Mouse (Mus musculus) MEL (cell line): ENCODE data around the gene Eef1g. TPM values are rescaled to one million over a fixed set of nuclear protein-coding genes. Genes with fewer than 3 reads are reported as not detected.

ENCODE experiments used
- DNase-seq: peaks from one replicate; pipeline ENCODE4 v3.0.0; 2011; ENCODE audit warnings: low read depth, low spot score
- H3K27ac ChIP-seq: 2 replicates; pipeline ENCODE4 v1.5.1; 2012; ENCODE audit warnings: low read depth, mild to moderate bottlenecking, control low read depth, low read length, moderate library complexity; ENCODE audit not compliant: control insufficient read depth
- H3K27me3 ChIP-seq, 2 experiments: fragments of 150-350 bp in 1 of 2; sonication (generic) in 1 of 2; 2 replicates each; pipeline ENCODE4 v1.6.1; 2012; ENCODE audit warnings: low read length in 2 of 2, mild to moderate bottlenecking in 2 of 2, improper control_type of control experiment in 1 of 2, moderate library complexity in 1 of 2; ENCODE audit not compliant: insufficient read depth in 2 of 2, control insufficient read depth in 1 of 2
- H3K36me3 ChIP-seq, 2 experiments: 2 replicates each; pipeline ENCODE4 v1.6.1; 2012 to 2014; ENCODE audit warnings: low read length in 2 of 2, improper control_type of control experiment in 1 of 2, inconsistent platforms in 1 of 2, mild to moderate bottlenecking in 1 of 2; ENCODE audit not compliant: insufficient read depth in 2 of 2, control insufficient read depth in 1 of 2
- H3K4me1 ChIP-seq, 2 experiments: fragments of 150-350 bp in 1 of 2; sonication (generic) in 1 of 2; 2 replicates each; pipeline ENCODE4 v1.6.1; 2012; ENCODE audit warnings: low read length in 2 of 2, improper control_type of control experiment in 1 of 2, mild to moderate bottlenecking in 1 of 2; ENCODE audit not compliant: insufficient read depth in 2 of 2, control insufficient read depth in 1 of 2
- H3K4me3 ChIP-seq, 2 experiments: fragments of 150-350 bp in 1 of 2; sonication (generic) in 1 of 2; 2 replicates each; pipeline ENCODE4 v1.5.1; 2012; ENCODE audit warnings: low read depth in 2 of 2, low read length in 2 of 2, mild to moderate bottlenecking in 2 of 2, moderate library complexity in 2 of 2, control low read depth in 1 of 2, improper control_type of control experiment in 1 of 2; ENCODE audit not compliant: control insufficient read depth in 1 of 2, insufficient read depth in 1 of 2
- H3K79me2 ChIP-seq: 2 replicates; pipeline ENCODE4 v1.6.1; 2012; ENCODE audit warnings: mild to moderate bottlenecking, low read length, moderate library complexity; ENCODE audit not compliant: control insufficient read depth, poor library complexity, insufficient read depth
- H3K9ac ChIP-seq: 2 replicates; pipeline ENCODE4 v1.6.1; 2012; ENCODE audit warnings: low read depth, mild to moderate bottlenecking, control low read depth, low read length, moderate library complexity; ENCODE audit not compliant: control insufficient read depth, poor library complexity, severe bottlenecking
- H3K9me3 ChIP-seq: fragments of 150-350 bp; sonication (generic); replicated peaks from 2 replicates; pipeline ENCODE4 v1.6.1; 2012; ENCODE audit warnings: mild to moderate bottlenecking, low read length, improper control_type of control experiment, moderate library complexity; ENCODE audit not compliant: insufficient read depth
- BHLHE40 ChIP-seq: IDR thresholded peaks from 2 replicates; pipeline ENCODE4 v1.6.1; 2012; ENCODE audit warnings: low read depth, mild to moderate bottlenecking, inconsistent platforms, low read length, improper control_type of control experiment, borderline replicate concordance
- E2F4 ChIP-seq: IDR thresholded peaks from 2 replicates; pipeline ENCODE4 v1.6.1; 2011; ENCODE audit warnings: low read depth, low read length, improper control_type of control experiment, borderline replicate concordance
- ELF1 ChIP-seq: IDR thresholded peaks from 2 replicates; pipeline ENCODE4 v1.6.1; 2014; ENCODE audit warnings: low read depth, mild to moderate bottlenecking, inconsistent platforms, low read length, improper control_type of control experiment, moderate library complexity
- EP300 ChIP-seq, 2 experiments: IDR thresholded peaks; 2 replicates each; pipeline ENCODE4 v1.6.1; 2011; ENCODE audit warnings: improper control_type of control experiment in 2 of 2, low read length in 2 of 2, low read depth in 1 of 2, mild to moderate bottlenecking in 1 of 2
- ETS1 ChIP-seq: IDR thresholded peaks from 2 replicates; pipeline ENCODE4 v1.6.1; 2012; ENCODE audit warnings: low read depth, mild to moderate bottlenecking, inconsistent platforms, low read length, improper control_type of control experiment, moderate library complexity
- GABPA ChIP-seq: IDR thresholded peaks from 2 replicates; pipeline ENCODE4 v1.6.1; 2012; ENCODE audit warnings: low read depth, mild to moderate bottlenecking, inconsistent platforms, low read length, improper control_type of control experiment, moderate library complexity
- HCFC1 ChIP-seq: IDR thresholded peaks from 2 replicates; pipeline ENCODE4 v1.6.1; 2012; ENCODE audit warnings: low read depth, mild to moderate bottlenecking, inconsistent platforms, low read length, improper control_type of control experiment, moderate library complexity
- JUND ChIP-seq: IDR thresholded peaks from 2 replicates; pipeline ENCODE4 v1.6.1; 2011; ENCODE audit warnings: low read depth, mild to moderate bottlenecking, improper control_type of control experiment, low read length
- KAT2A ChIP-seq: conservative IDR thresholded peaks from 2 replicates; pipeline ENCODE4 v1.6.1; 2012; ENCODE audit warnings: low read depth, low read length, improper control_type of control experiment, inconsistent platforms
- MAX ChIP-seq: IDR thresholded peaks from 2 replicates; pipeline ENCODE4 v1.6.1; 2011; ENCODE audit warnings: low read length, improper control_type of control experiment
- MAZ ChIP-seq: IDR thresholded peaks from 2 replicates; pipeline ENCODE4 v1.6.1; 2012; ENCODE audit warnings: low read depth, mild to moderate bottlenecking, inconsistent platforms, low read length, improper control_type of control experiment
- MEF2A ChIP-seq: IDR thresholded peaks from 2 replicates; pipeline ENCODE4 v1.6.1; 2014; ENCODE audit warnings: low read depth, mild to moderate bottlenecking, inconsistent platforms, low read length, improper control_type of control experiment; ENCODE audit not compliant: poor library complexity, insufficient replicate concordance, severe bottlenecking; ENCODE audit errors: extremely low read depth
- MXI1 ChIP-seq: IDR thresholded peaks from 2 replicates; pipeline ENCODE4 v1.6.1; 2011; ENCODE audit warnings: mild to moderate bottlenecking, low read depth, low read length, improper control_type of control experiment
- MYB ChIP-seq: IDR thresholded peaks from 2 replicates; pipeline ENCODE4 v1.6.1; 2011; ENCODE audit warnings: mild to moderate bottlenecking, low read depth, low read length, improper control_type of control experiment
- MYC ChIP-seq: IDR thresholded peaks from 2 replicates; pipeline ENCODE4 v1.6.1; 2011; ENCODE audit warnings: low read depth, mild to moderate bottlenecking, low read length, improper control_type of control experiment, moderate library complexity
- NELFE ChIP-seq: IDR thresholded peaks from 2 replicates; pipeline ENCODE4 v1.6.1; 2011; ENCODE audit warnings: low read depth, low read length, improper control_type of control experiment
- NRF1 ChIP-seq: IDR thresholded peaks from 2 replicates; pipeline ENCODE4 v1.6.1; 2014; ENCODE audit warnings: low read depth, mild to moderate bottlenecking, inconsistent platforms, low read length, improper control_type of control experiment, moderate library complexity; ENCODE audit not compliant: poor library complexity, insufficient read depth, severe bottlenecking
- POLR2A ChIP-seq, 2 experiments: IDR thresholded peaks; 2 replicates each; pipeline ENCODE4 v1.6.1; 2011 to 2012; ENCODE audit warnings: low read length in 2 of 2, mild to moderate bottlenecking in 2 of 2, control low read depth in 1 of 2, improper control_type of control experiment in 1 of 2, low read depth in 1 of 2, moderate library complexity in 1 of 2; ENCODE audit not compliant: control insufficient read depth in 1 of 2, insufficient read depth in 1 of 2, poor library complexity in 1 of 2
- POLR2AphosphoS2 ChIP-seq: IDR thresholded peaks from 2 replicates; pipeline ENCODE4 v1.6.1; 2011; ENCODE audit warnings: low read length, improper control_type of control experiment
- POLR2AphosphoS5 ChIP-seq: IDR thresholded peaks from 2 replicates; pipeline ENCODE4 v1.6.1; 2012; ENCODE audit warnings: low read depth, borderline replicate concordance, mild to moderate bottlenecking, inconsistent platforms, low read length, moderate library complexity, mixed read lengths
- RAD21 ChIP-seq: IDR thresholded peaks from 2 replicates; pipeline ENCODE4 v1.6.1; 2011; ENCODE audit warnings: mild to moderate bottlenecking, low read depth, low read length, improper control_type of control experiment
- RCOR1 ChIP-seq: IDR thresholded peaks from 2 replicates; pipeline ENCODE4 v1.6.1; 2012; ENCODE audit warnings: low read depth, mild to moderate bottlenecking, inconsistent platforms, low read length, improper control_type of control experiment
- SIN3A ChIP-seq: IDR thresholded peaks from 2 replicates; pipeline ENCODE4 v1.6.1; 2012; ENCODE audit warnings: low read length, improper control_type of control experiment, inconsistent platforms
- SMC3 ChIP-seq: IDR thresholded peaks from 2 replicates; pipeline ENCODE4 v1.6.1; 2011; ENCODE audit warnings: low read depth, low read length, improper control_type of control experiment
- TAL1 ChIP-seq: IDR thresholded peaks from 2 replicates; pipeline ENCODE4 v1.6.1; 2012; ENCODE audit warnings: mild to moderate bottlenecking, inconsistent platforms, low read length, moderate library complexity, mixed read lengths
- TBP ChIP-seq: IDR thresholded peaks from 2 replicates; pipeline ENCODE4 v1.8.0; 2011; ENCODE audit warnings: low read depth, low read length, improper control_type of control experiment
- TCF12 ChIP-seq: IDR thresholded peaks from 2 replicates; pipeline ENCODE4 v1.6.1; 2014; ENCODE audit warnings: low read depth, mild to moderate bottlenecking, inconsistent platforms, low read length, improper control_type of control experiment, moderate library complexity
- USF1 ChIP-seq: IDR thresholded peaks from 2 replicates; pipeline ENCODE4 v1.6.1; 2014; ENCODE audit warnings: low read depth, mild to moderate bottlenecking, inconsistent platforms, low read length, improper control_type of control experiment, moderate library complexity
- ZKSCAN1 ChIP-seq: IDR thresholded peaks from 2 replicates; pipeline ENCODE4 v1.6.1; 2012; ENCODE audit warnings: low read depth, mild to moderate bottlenecking, inconsistent platforms, low read length, improper control_type of control experiment, moderate library complexity
- ZMIZ1 ChIP-seq: IDR thresholded peaks from 2 replicates; pipeline ENCODE4 v1.6.1; 2012; ENCODE audit warnings: low read depth, mild to moderate bottlenecking, inconsistent platforms, low read length, improper control_type of control experiment, moderate library complexity
- ZNF384 ChIP-seq: IDR thresholded peaks from 2 replicates; pipeline ENCODE4 v1.6.1; 2012; ENCODE audit warnings: low read depth, mild to moderate bottlenecking, inconsistent platforms, low read length, improper control_type of control experiment
- polyA plus RNA-seq, 2 experiments: library from polyadenylated mRNA; stranded (reverse) in 1 of 2; unstranded in 1 of 2; fragments of >175 nt in 1 of 2; fragments of >200 nt in 1 of 2; gene quantifications; 2 replicates each; pipeline versions ENCODE4 v1.2.1 to v1.2.4; 2012; ENCODE audit warnings: low replicate concordance in 2 of 2, low read depth in 1 of 2; ENCODE audit not compliant: insufficient read length in 2 of 2, insufficient read depth in 1 of 2, missing spikeins in 1 of 2
- total RNA-seq: library from RNA; depleted of rRNA; stranded (reverse); fragments of 300-350 nt; gene quantifications from 2 replicates; pipeline ENCODE4 v1.2.3, GENCODE M21; 2012; rRNA removed

Gene Eef1g
- total RNA-seq (1,362 and 1,397 TPM in 2 replicates), polyA plus RNA-seq (1,000 to 10,000 TPM; 1,691 to 1,817 TPM)

DNA sequence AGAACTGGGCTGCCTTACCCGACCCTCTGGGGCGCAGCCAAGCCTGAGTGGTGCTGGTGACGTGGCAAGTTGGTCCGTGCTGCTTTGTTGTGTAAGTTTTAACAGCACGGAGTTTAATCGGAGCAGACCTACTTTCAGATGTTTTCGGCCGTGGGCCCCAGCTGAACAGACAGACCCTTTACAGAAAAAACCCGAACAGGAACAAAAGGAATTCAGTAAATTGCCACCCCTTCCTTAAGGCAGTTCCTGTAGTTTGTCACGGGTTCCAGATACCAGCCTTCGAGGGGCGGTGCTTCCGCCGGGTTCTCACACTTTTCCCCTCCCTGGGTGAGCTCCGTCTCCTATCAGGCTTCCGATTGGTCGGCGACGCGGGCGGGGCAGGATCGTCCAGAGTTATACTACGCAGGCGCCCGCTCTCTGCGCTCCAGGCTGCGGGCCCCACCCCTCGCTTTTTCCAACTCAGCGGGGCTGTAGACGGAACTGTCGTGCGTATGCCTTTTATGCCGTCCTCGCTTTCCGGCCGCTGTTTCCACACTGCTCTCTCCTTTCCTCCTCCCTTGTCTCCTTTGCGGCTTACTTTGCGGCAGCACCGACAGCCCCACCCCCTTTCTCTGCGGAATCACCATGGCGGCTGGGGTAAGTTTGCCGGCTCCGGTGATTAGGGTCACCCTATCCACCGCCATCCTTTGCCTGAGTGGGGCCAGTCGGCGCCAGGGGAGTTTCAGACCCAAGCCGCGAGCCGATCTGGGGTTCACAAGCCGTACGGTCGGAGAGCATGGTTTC lies at the start of gene Eef1g:
Eef1g (plus strand) TSS at position 452 of the 783 bp plus-strand sequence.
- Histone ChIP-seq H3K9ac (peak within 1 kb of the TSS; percentile 94), H3K27ac (peak within 1 kb of the TSS; percentile 88), H3K4me3 (peak within 1 kb of the TSS; percentile 91 to 93), H3K4me1 (peaks cover 6 to 22% of the 10 kb centered on the region in 2 experiments), H3K9me3 (no peaks in the 10 kb centered on the region), H3K79me2 (peaks cover 49% of the 10 kb centered on the region), H3K27me3 (no peaks in the 10 kb centered on the region), H3K36me3 (peaks cover 25 to 34% of the 10 kb centered on the region in 2 experiments)
- peak; percentile 99 for DNase-seq
- TF ChIP-seq MAZ (peak; percentile 63; the same call in 1 of the 2 replicates), HCFC1 (peak; percentile 88), ZKSCAN1 (no peak), SIN3A (peak; percentile 74), MYB (no peak), ZMIZ1 (peak; percentile 75), EP300 (IDR thresholded peaks at IDR 0.05; ENCODE audit: low read depth in 1 of 2, low read length in 2 of 2) (no peak; a peak in 1 of 4 replicates), BHLHE40 (peak; percentile 4; the same call in 1 of the 2 replicates), JUND (no peak), ETS1 (peak; percentile 35), MYC (peak; percentile 82), TAL1 (no peak), TBP (peak; percentile 93), MAX (peak; percentile 56; the same call in 1 of the 2 replicates), USF1 (peak; percentile 79), MXI1 (peak; percentile 86), MEF2A (no peak), POLR2A (IDR thresholded peaks at IDR 0.05; ENCODE audit: control insufficient read depth in 1 of 2, insufficient read depth in 1 of 2, low read depth in 1 of 2, low read length in 2 of 2, poor library complexity in 1 of 2) (peak; percentile 86 to 87; a peak in 3 of 4 replicates), ELF1 (peak; percentile 75; the same call in 1 of the 2 replicates), NRF1 (peak; percentile 83), E2F4 (no peak), ZNF384 (no peak), POLR2AphosphoS2 (peak; percentile 95), POLR2AphosphoS5 (0 out of 2 replicates have a peak, but pooled peaks have one; percentile 9), SMC3 (peak; percentile 12; the same call in 1 of the 2 replicates), RCOR1 (no peak), NELFE (peak; percentile 86), KAT2A (peak; percentile 85), TCF12 (peak; percentile 78), RAD21 (no peak), GABPA (no peak)
